Mouse (Mus musculus) gastrocnemius, adult 2 months (tissue): ENCODE measurements around the gene Mllt10. TPM values are rescaled to one million over a fixed set of nuclear protein-coding genes. Genes with fewer than 3 reads are reported as not detected.
A peak's percentile ranks its signal among the peaks of the same experiment; 100 is the strongest.

ENCODE experiments used
- DNase-seq: peaks from one replicate; pipeline ENCODE4 v3.0.0; 2022
- H3K27ac ChIP-seq: fragments of 200-600 bp; 2 replicates; pipeline ENCODE4 v1.8.1; 2022; ENCODE audit warnings: mild to moderate bottlenecking
- H3K4me3 ChIP-seq: fragments of 200-600 bp; 2 replicates; pipeline ENCODE4 v1.8.1; 2022; ENCODE audit warnings: mild to moderate bottlenecking, moderate library complexity
- CTCF ChIP-seq: fragments of 200-600 bp; IDR thresholded peaks from 2 replicates; pipeline ENCODE4 v1.8.1; 2022; ENCODE audit warnings: antibody characterized with exemption, mild to moderate bottlenecking, moderate library complexity
- intact Hi-C: fragments of 180-260 bp; cut with DNase I; formaldehyde crosslinking; loops from one replicate; pipeline ENCODE4 v1.15.1; 2025
- long read RNA-seq, 2 experiments: library from polyadenylated mRNA; stranded (forward); transcript quantifications; one replicate each; pipeline ENCODE4 v2.0.0; 2021
- total RNA-seq, 2 experiments: library from RNA; stranded (reverse); gene quantifications; 2 replicates each; pipeline ENCODE4 v1.2.3; 2021

The Mllt10 gene
- total RNA-seq: 10 to 100 TPM; 24.0 to 24.1 TPM
- long read RNA-seq, experiment 1, partial matches to known transcripts: 4 of 13 reads
- long read RNA-seq, experiment 1, other reads (novel, unspliced or antisense): 8 of 13 reads
- long read RNA-seq, experiment 2, partial matches to known transcripts: 2 of 11 reads
- long read RNA-seq, experiment 2, other reads (novel, unspliced or antisense): 9 of 11 reads

DNA sequence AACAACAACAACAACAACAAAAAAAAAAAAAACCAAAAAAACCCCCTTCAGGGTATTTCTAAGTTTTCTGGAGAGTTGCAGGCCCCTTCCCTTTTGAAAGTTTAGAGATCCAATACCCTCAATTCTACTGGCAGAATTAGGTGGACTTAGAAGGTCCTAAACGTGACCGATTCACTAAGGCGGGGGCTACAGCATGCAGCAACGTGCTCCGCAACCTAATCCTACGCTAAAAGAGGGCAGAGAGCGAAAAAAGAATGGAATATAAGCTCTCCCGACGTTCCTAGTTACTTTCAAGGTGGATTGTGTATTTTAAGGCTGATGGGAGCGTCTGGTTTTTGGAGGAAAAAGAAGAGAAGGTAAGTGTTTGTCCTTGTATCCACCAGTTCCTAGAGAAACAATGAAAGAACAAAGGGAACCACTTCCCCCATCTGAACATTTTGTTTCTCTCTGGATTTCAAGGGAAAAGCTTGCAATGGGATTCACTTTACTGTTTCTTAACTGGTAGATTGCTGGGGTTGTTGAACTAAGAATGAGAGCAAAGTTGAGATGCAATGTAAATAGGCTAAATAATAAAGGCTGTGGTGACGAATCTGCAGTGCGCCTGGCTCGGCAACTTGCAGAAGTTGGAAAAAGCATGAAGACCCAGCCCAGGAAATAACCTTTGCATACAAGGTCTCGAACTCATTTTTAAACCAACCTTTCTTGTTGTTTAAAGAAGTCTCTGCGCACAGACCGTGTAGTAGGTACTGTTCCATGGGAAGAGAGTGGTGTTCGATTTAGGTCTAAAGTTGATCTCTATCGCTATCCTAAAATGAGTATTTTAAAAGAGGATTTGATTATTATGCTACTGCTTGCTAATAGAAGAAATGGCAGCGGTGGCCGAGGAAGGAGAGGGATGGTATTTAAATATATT lies at the start of gene Mllt10:
TSS of gene Mllt10 (plus strand) at position 222 of the 913 bp plus-strand sequence.
- Histone ChIP-seq H3K4me3 (peak within 1 kb of the TSS; percentile 91), H3K27ac (peak within 1 kb of the TSS; percentile 98)
- no peak for DNase-seq
- no peak for TF ChIP-seq CTCF
- intact Hi-C loops: loop anchor here (10.0 kb wide), 4 partner anchors 150 to 710 kb away; partner anchors contain the start of genes Bmi1, Commd3 and Dnajc1

DNA sequence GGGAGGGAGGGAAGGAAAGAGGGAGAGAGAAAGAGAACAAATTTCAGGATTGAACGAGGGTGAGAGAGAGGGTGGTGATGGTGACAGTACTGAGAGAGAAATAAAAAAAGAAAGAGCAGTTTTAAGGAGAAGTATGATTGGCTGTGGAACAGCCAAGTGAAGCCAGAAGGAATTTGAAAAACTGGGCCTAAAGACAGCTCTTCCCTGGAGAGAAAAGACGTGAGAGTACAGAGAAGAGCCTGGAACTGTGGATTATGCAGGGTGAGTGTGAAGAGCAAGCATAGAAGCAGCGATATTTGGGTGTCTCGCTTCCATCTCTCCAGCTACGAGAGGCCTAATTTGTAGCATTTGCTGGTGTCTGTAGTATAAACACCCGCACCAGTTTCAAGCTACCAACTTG lies 43.8 kb upstream of the Mllt10 start:
- H3K4me3 ChIP-seq: no peak overlapping the region
- H3K27ac ChIP-seq: no peak overlapping the region
- DNase-seq: no peak
- intact Hi-C loops: no loop called here
- TF ChIP-seq CTCF: no peak

DNA sequence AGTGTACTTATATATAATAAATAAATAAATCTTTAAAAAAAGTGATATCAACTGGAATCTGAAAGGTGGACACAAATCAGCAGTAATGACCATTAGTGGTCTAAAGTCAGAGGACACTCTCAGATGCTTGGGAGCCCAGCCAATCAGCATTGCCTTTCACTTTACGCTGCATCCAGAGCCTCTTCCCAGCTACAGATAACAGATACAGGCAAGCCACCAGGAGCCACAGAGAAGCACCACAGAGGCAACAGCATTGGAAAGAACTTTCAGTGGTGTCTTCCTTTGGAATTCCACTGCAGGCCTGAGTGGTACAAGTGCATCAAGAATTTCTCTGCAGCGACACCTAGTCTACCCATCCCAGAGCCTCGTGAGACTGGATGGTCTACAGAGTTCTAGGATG lies 42.2 kb upstream of the Mllt10 start:
- intact Hi-C loops: no loop called here
- no peak overlapping the region for H3K27ac ChIP-seq
- no peak for TF ChIP-seq CTCF
- no peak for DNase-seq
- H3K4me3 ChIP-seq: no peak overlapping the region

DNA sequence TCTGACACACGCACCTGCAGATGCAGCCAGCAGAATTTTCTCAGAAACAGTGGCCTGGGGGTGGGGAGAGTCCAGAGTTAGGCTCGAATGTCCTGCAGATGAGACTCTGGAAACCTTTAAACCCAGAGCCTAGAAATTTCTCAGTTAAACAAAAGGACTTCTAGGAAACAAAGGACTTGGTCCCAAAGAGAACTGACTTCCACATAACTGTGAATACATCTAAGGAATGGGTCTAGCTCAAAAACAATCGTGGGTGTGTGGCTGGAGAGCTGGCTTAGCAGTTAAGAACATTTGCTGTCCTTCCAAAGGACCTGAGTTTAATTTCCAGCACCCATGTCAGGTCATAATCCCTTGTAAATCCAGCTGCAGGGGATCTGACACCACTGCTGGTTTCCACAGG lies 39.5 kb upstream of the Mllt10 start:
- DNase-seq: no peak
- H3K4me3 ChIP-seq: no peak overlapping the region
- TF ChIP-seq CTCF: no peak
- no peak overlapping the region for H3K27ac ChIP-seq
- intact Hi-C loops: no loop called here

DNA sequence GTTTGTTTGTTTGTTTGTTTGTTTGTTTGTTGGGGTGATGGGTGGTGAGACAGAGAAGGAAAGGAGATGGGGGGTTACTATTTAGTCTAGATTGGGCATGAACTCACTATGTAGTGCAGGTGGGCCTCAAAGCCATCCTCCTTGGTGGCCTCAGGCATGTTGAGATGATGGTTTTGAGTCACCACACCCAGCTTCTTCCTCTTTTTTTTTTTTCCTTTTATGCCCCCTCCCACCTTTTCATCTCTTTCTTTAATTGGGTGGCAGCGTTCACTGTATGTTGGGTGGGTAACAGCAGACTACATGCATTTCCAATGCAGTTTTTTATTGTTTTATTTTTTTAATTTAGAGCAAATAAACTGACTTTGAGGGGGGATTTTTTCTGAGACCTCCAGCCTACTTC lies 38.4 kb upstream of the Mllt10 start:
- DNase-seq: no peak
- TF ChIP-seq CTCF: no peak
- Histone ChIP-seq H3K27ac (no peak overlapping the region), H3K4me3 (no peak overlapping the region)
- intact Hi-C loops: no loop called here

DNA sequence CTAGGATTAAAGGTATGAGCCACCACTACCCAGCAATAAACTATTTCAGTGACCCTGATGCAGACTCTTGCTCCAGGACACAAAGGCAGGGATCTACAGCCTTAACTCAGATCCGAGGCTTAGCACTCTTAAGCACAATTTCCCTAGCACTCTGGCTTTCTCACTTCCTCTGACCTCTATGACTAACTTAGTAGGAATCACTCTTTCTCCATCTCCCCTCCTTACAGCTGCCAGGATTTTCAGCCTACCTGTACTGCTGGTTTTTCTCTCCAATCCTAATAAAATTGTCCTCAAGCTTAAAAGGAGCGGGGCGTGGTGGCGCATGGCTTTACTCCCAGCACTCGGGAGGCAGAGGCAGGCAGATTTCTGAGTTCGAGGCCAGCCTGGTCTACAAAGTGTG lies 37.7 kb upstream of the Mllt10 start:
- intact Hi-C loops: no loop called here
- TF ChIP-seq CTCF: no peak
- Histone ChIP-seq H3K4me3 (no peak overlapping the region), H3K27ac (no peak overlapping the region)
- DNase-seq: no peak

DNA sequence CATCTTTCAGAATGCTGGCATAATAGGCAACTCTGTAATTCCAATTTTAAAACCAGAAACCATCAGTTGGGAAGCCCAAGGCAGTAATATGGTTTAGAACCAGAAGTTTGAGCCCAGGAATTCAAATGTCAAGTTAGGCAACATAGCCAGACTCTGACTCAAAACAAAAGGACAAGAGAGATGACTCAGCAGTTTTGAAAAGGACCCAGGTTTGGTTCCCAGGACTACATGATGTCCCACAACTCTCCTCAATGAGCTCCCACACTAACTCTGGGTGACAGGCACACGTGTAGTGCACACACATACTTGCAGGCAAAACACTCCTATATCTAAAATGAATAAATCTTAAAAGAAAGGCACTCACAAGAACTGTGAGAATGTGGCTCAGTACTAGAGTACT lies 35.9 kb upstream of the Mllt10 start:
- intact Hi-C loops: no loop called here

DNA sequence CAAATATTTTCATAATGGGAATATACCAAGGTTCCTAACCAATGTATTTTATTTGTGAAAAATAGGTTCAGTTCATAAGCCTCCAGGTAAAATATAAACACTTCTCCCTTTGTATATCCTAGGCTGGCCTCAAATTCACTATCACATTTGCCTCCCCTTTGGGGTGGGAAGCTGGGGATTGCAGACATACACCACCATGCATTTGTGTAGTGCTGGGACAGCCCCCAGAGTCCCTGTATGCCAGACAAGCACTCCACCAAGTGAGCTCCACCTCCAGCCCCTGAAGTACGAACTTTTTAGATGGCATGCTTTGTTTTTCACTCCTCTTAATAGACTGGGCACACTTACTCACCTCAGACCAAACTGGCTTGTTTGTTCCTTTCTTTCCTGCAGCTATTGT lies 32.2 kb upstream of the Mllt10 start:
- DNase-seq: no peak
- TF ChIP-seq CTCF: no peak
- Histone ChIP-seq H3K4me3 (no peak overlapping the region), H3K27ac (no peak overlapping the region)
- intact Hi-C loops: loop anchor here (10.0 kb wide), 2 partner anchors 672 to 742 kb away; partner anchors contain the start of gene Spag6

More for the DNA sequence above, 35.9 kb upstream of the Mllt10 start:
- no peak overlapping the region for H3K4me3 ChIP-seq
- no peak overlapping the region for H3K27ac ChIP-seq
- DNase-seq: no peak
- no peak for TF ChIP-seq CTCF

DNA sequence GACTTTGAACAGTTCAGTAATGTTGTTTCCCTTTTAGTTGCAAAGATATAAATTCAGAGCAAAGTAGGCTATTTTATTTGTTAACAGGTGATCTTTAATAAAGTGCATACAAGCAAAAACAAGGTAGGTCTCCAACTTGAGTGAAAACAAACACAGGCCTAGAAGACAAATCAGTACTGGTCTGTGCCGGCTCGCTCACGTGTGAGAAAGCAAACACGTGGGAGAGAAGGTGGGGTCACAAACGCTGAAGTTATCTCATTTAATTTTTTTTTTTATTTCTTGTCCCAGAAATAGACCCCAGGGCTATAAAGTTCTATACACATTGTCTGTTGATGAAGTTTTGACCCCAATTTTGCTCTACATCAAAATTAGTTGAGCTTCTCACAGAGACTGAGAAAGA lies 29.9 kb upstream of the Mllt10 start:
- no peak for TF ChIP-seq CTCF
- intact Hi-C loops: loop anchor here (5.0 to 10.0 kb wide), 6 partner anchors 42 to 1252 kb away; partner anchors contain the start of gene Spag6
- H3K27ac ChIP-seq: no peak overlapping the region
- H3K4me3 ChIP-seq: no peak overlapping the region
- no peak for DNase-seq

DNA sequence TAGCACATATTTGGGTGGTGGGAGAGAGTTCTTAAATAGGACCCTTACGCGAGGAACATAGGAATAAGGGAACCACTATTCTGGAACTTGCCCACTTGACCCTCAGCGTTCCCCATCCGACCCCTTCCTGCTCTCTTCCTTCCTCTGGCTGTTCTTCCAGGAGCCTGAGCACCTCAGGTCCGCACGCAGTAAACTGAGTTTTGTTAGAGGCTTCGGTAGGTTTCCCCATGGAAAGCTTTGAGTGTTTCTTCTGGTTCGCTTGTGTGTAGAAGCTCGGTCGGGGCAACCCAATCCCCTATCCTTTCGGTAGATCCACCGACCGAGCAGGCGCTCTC lies 29.3 kb upstream of the Mllt10 start:
- Histone ChIP-seq H3K4me3 (peak overlapping the region; percentile 91), H3K27ac (peak overlapping the region; percentile 60; the same call in 1 of the 2 replicates)
- TF ChIP-seq CTCF: no peak
- intact Hi-C loops: loop anchor here (5.0 to 10.0 kb wide), 6 partner anchors 42 to 1252 kb away; partner anchors contain the start of gene Spag6
- DNase-seq: no peak

DNA sequence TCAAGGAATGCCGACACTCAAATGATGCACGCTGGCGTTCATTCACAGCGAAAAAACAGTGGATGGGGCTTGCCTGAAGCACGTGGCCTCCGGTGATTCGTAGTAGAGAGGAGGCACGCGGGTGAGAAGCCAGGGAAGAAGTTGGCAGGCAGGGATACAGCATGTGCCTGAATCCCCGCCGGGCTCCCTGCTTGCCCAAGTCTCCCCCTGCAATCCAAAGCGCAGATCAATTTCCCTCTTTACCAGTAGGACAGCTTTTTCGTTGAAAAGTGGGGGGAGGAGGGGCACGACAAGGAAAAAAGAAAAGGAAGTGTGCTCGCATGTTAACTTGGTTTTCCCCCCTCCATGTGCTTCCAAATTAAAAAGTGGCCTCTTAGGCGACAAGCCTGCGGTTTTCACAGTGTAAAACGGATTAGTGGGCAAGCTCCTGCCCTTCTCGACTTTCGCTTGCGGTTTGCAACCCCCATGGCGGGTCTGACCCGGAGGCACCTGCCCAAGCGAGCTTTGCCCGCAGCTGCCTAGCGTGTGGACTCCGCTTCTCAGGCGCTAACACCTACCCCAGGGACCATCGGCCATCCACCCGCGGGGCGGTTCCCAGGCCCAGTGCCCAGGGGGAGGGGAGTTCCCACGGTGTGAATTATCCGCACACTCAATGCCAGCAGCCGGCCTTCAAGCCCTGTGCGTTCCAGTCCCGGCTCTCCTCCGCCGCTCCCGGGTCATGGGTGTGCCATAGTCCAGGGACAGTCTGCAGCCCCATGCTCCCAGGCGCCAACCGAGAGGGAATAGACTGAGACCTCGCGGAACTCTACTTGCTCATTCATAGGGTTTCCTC lies 28.7 kb upstream of the Mllt10 start:
- H3K4me3 ChIP-seq: peak overlapping the region; percentile 91

DNA sequence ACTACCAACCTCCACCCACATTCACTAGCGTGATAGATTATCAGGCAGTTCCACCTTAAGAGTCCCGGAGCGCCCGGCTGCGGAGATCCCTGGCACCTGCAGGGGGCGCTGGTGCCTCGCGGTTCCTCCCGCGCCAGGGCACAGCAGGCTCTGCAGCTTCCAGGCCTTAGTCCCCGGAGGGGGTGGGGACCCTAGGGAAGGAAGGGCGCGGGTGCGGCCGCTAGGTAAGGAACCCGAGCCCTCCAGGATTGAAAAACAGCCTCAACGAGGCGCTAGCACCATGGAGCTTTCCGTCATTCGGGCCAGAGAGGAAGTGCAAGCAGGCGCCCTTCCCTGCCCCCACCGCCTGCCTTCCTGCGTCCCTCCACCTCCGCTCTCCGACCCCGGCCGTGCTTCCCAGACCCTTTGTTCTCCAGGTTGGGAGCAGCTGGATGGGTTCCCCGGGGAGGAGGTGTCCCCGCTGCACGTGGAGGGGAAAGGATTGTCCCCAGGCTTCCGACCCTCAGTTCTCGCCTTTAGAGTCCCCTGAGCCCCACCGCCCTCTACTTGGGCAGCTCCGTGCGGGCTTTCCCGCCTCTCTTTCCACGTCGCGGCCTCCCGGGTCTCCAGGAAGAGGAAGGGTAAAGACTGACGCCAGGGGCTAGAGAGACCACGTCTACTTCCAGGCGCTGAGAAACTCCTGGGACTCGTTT lies 27.4 kb upstream of the Mllt10 start:
- peak; percentile 95 for DNase-seq
- H3K4me3 ChIP-seq: peak overlapping the region; percentile 91
- no peak; the same call in 1 of the 2 replicates for TF ChIP-seq CTCF
- intact Hi-C loops: loop anchor here (1.0 to 10.0 kb wide), 7 partner anchors 40 to 1250 kb away; partner anchors contain the start of gene Spag6
- peak overlapping the region; percentile 88 for H3K27ac ChIP-seq

More for the DNA sequence above, 28.7 kb upstream of the Mllt10 start:
- intact Hi-C loops: loop anchor here (5.0 to 10.0 kb wide), 6 partner anchors 41 to 1251 kb away; partner anchors contain the start of gene Spag6
- peak overlapping the region; percentile 60 for H3K27ac ChIP-seq
- TF ChIP-seq CTCF: no peak
- DNase-seq: peak; percentile 76
